Mouse (Mus musculus) liver, embryonic 18 days (tissue): ENCODE results near the gene Gad1. TPM values are rescaled to one million over a fixed set of nuclear protein-coding genes. Genes with fewer than 3 reads are reported as not detected.

ENCODE experiments used
- polyA plus RNA-seq: library from polyadenylated mRNA; depleted of rRNA; stranded (reverse); fragments of >200 nt; gene quantifications from 2 replicates; pipeline ENCODE4 v1.2.3, GENCODE M21; 2012; rRNA removed

Gene Gad1
- 0.02 and 0.08 TPM in 2 replicates for polyA plus RNA-seq

GRCm38 (mm10) chr2:70552772-70553171 lies at the start of gene Gad1:
TSS of gene Gad1 (plus strand) at chr2:70553072.

GRCm38 (mm10) chr2:70508496-70508895 lies 44.4 kb upstream of the Gad1 start, which contains the start of gene Erich2:
TSS of gene Erich2 (plus strand) at chr2:70508819.

Other genes starting within 250 kb of the Gad1 start
- 0.01 TPM in 1 of 2 replicates, not detected in the other for gene Sp5, start 78.1 kb upstream of the Gad1 start, polyA plus RNA-seq
- 0.02 and 0.04 TPM in 2 replicates for gene Erich2, start 44.3 kb upstream of the Gad1 start, polyA plus RNA-seq
- 32.7 and 34.6 TPM in 2 replicates for gene Gorasp2, start 108.5 kb downstream of the Gad1 start, polyA plus RNA-seq
- gene Gm26558, start 109.0 kb downstream of the Gad1 start, polyA plus RNA-seq: 0.10 and 0.11 TPM in 2 replicates